Mouse (Mus musculus): ENCODE results near the gene Gm10717. TPM values are rescaled to one million over a fixed set of nuclear protein-coding genes. Genes with fewer than 3 reads are reported as not detected.
"Not testable (repeated sequence)": the region's sequence is repeated elsewhere in the genome, so short reads cannot be mapped to it uniquely, and the experiment has no call there.

Gene Gm10717
- total RNA-seq, 2 experiments from 2014 or later = not detected

GRCm38 (mm10) chr9:3023312-3023984 lies 1.8 kb upstream of the Gm10717 start, which contains the start of gene Gm10718:
Gm10718 (plus strand) TSS chr9:3023547.
- peak; percentile 27 for DNase-seq (ENCODE audit: low spot score)
- intact Hi-C loops (cut with DNase I) = not testable (repeated sequence)

DNA sequence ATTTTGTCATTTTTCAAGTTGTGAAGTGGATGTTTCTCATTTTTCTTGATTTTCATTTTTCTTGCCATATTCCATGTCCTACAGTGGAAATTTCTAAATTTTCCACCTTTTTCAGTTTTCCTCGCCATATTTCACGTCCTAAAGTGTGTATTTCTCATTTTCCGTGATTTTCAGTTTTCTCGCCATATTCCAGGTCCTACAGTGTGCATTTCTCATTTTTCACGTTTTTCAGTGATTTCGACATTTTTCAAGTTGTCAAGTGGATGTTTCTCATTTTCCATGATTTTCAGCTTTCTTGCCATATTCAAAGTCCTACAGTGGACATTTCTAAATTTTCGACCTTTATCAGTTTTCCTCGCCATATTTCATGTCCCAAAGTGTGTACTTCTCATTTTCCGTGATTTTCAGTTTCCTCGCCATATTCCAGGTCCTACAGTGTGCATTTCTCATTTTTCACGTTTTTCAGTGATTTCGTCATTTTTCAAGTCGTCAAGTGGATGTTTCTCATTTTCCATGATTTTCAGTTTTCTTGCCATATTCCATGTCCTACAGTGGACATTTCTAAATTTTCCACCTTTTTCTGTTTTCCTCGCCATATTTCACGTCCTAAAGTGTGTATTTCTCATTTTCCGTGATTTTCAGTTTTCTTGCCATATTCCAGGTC lies 1.1 kb upstream of the Gm10717 start:
- DNase-seq (ENCODE audit: low spot score) = peak; percentile 99
- intact Hi-C loops (cut with DNase I) = not testable (repeated sequence)

- intact Hi-C loops (cut with DNase I) = not testable (repeated sequence)
- DNase-seq (ENCODE audit: low spot score) = peak; percentile 46
Observed at GRCm38 (mm10) chr9:3025653-3026052, 436 bp downstream of the Gm10717 start.

DNA sequence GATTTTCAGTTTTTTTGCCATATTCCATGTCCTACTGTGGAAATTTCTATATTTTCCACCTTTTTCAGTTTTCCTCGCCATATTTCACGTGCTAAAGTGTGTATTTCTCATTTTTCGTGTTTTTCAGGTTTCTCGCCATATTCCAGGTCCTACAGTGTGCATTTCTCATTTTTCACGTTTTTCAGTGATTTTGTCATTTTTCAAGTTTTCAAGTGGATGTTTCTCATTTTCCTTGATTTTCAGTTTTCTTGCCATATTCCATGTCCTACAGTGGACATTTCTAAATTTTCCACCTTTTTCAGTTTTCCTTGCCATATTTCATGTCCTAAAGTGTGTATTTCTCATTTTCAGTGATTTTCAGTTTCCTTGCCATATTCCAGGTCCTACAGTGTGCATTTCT lies 919 bp downstream of the Gm10717 start:
- intact Hi-C loops (cut with DNase I); DNase-seq (ENCODE audit: low spot score): not testable (repeated sequence)

DNA sequence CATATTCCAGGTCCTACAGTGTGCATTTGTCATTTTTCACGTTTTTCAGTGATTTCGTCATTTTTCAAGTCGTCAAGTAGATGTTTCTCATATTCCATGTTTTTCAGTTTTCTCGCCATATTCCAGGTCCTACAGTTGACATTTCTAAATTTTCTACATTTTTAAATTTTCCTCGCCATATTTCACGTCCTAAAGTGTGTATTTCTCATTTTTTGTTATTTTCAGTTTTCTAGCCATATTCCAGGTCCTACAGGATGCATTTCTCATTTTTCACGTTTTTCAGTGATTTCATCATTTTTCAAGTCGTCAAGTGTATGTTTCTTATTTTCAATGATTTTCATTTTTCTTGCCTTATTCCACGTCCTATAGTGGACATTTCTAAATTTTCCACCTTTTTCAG lies 1.5 kb downstream of the Gm10717 start:
- intact Hi-C loops (cut with DNase I); DNase-seq (ENCODE audit: low spot score): not testable (repeated sequence)

- intact Hi-C loops (cut with DNase I); DNase-seq (ENCODE audit: low spot score): not testable (repeated sequence)
Observed at GRCm38 (mm10) chr9:3027200-3027599, 2.0 kb downstream of the Gm10717 start.

DNA sequence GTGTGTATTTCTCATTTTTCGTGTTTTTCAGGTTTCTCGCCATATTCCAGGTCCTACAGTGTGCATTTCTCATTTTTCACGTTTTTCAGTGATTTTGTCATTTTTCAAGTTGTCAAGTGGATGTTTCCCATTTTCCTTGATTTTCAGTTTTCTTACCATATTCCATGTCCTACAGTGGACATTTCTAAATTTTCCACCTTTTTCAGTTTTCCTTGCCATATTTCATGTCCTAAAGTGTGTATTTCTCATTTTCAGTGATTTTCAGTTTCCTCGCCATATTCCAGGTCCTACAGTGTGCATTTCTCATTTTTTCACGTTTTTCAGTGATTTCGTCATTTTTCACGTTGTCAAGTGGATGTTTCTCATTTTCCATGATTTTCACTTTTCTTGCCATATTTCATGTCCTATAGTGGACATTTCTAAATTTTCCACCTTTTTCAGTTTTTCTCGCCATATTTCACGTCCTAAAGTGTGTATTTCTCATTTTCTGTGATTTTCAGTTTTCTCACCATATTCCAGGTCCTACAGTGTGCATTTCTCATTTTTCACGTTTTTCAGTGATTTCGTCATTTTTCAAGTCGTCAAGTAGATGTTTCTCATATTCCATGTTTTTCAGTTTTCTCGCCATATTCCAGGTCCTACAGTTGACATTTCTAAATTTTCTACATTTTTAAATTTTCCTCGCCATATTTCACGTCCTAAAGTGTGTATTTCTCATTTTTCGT lies 4.2 kb downstream of the Gm10717 start:
- peak; percentile 2 for DNase-seq (ENCODE audit: low spot score)
- intact Hi-C loops (cut with DNase I) = not testable (repeated sequence)

DNA sequence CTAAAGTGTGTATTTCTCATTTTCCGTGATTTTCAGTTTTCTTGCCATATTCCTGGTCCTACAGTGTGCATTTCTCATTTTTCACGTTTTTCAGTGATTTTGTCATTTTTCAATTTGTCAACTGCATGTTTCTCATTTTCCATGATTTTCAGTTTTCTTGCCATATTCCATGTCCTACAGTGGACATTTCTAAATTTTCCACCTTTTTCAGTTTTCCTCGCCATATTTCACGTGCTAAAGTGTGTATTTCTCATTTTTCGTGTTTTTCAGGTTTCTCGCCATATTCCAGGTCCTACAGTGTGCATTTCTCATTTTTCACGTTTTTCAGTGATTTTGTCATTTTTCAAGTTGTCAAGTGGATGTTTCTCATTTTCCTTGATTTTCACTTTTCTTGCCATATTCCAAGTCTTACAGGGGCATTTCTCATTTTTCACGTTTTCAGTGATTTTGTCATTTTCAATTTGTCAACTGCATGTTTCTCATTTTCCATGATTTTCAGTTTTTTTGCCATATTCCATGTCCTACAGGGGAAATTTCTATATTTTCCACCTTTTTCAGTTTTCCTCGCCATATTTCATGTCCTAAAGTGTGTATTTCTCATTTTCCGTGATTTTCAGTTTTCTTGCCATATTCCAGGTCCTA lies 5.6 kb downstream of the Gm10717 start:
- intact Hi-C loops (cut with DNase I) = not testable (repeated sequence)

GRCm38 (mm10) chr9:3034299-3034698 lies 9.1 kb downstream of the Gm10717 start, which contains the start of gene Gm17535:
Gm17535 (plus strand) TSS chr9:3034599.
- DNase-seq (ENCODE audit: low spot score); intact Hi-C loops (cut with DNase I): not testable (repeated sequence)

More for the DNA sequence above, 5.6 kb downstream of the Gm10717 start:
- DNase-seq (ENCODE audit: low spot score) = not testable (repeated sequence)

DNA sequence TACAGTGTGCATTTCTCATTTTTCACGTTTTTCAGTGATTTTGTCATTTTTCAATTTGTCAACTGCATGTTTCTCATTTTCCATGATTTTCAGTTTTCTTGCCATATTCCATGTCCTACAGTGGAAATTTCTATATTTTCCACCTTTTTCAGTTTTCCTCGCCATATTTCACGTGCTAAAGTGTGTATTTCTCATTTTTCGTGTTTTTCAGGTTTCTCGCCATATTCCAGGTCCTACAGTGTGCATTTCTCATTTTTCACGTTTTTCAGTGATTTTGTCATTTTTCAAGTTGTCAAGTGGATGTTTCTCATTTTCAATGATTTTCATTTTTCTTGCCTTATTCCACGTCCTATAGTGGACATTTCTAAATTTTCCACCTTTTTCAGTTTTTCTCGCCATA lies 11.4 kb downstream of the Gm10717 start, which contains the start of gene Gm10715:
Gm10715 (plus strand) TSS at position 301 of the 400 bp plus-strand sequence.
- intact Hi-C loops (cut with DNase I); DNase-seq (ENCODE audit: low spot score): not testable (repeated sequence)

- intact Hi-C loops (cut with DNase I); DNase-seq (ENCODE audit: low spot score): not testable (repeated sequence)
Observed at GRCm38 (mm10) chr9:3038161-3038560, 12.9 kb downstream of the Gm10717 start.

Small RNA genes within 50 kb of the gene (microRNA-seq; reads per million reads assigned to microRNA genes)
- not detected for gene Mir101c

Other genes with a start within 250 kb of the Gm10717 start
- gene Gm10722, start 24.5 kb upstream of the Gm10717 start, total RNA-seq (2021) = not detected
- not detected for gene Gm11168, start 22.1 kb upstream of the Gm10717 start, total RNA-seq (2021)
- gene Gm10721, start 12.3 kb upstream of the Gm10717 start, total RNA-seq (2021) = under 1 TPM in 1 of 2 experiments, not detected in 1; 0.78 TPM
- not detected for gene Gm10720, start 9.8 kb upstream of the Gm10717 start, total RNA-seq (2021)
- not detected for gene Gm10719, start 8.0 kb upstream of the Gm10717 start, total RNA-seq (2021)
- gene Gm10718, start 1.9 kb upstream of the Gm10717 start, total RNA-seq (2021) = not detected
- gene Gm17535, start 9.2 kb downstream of the Gm10717 start, total RNA-seq (2021) = not detected
- gene Gm10715, start 11.5 kb downstream of the Gm10717 start, total RNA-seq (2021) = not detected